Mouse (Mus musculus): Measurements from ENCODE around the gene Kat2a.

Kat2a gene

GRCm38 (mm10) chr11:100711783-100712615, at the start of gene Kat2a:
Gene Kat2a (minus strand): TSS chr11:100712465.
- DNase-seq: peak; percentile 93

GRCm38 (mm10) chr11:100761547-100762045, 49.3 kb upstream of the Kat2a start:
- DNase-seq: peak; percentile 90

GRCm38 (mm10) chr11:100759611-100760233, 47.5 kb upstream of the Kat2a start, which contains the start of gene Kcnh4:
Gene Kcnh4 (minus strand): TSS chr11:100759942.
- DNase-seq: peak; percentile 45

- DNase-seq: peak; percentile 80
These were observed 46.7 kb upstream of the Kat2a start for GRCm38 (mm10) chr11:100758707-100759610.

GRCm38 (mm10) chr11:100757566-100757965, 45.3 kb upstream of the Kat2a start:
- no peak for DNase-seq

GRCm38 (mm10) chr11:100756476-100756875, 44.2 kb upstream of the Kat2a start:
- no peak for DNase-seq

- DNase-seq: no peak
These were observed 42.4 kb upstream of the Kat2a start for GRCm38 (mm10) chr11:100754693-100755057.

- no peak for DNase-seq
These were observed 41.9 kb upstream of the Kat2a start for GRCm38 (mm10) chr11:100754021-100754692.

- peak; percentile 39 for DNase-seq
These were observed 40.0 kb upstream of the Kat2a start for GRCm38 (mm10) chr11:100752294-100752693.

- no peak for DNase-seq
These were observed 37.9 kb upstream of the Kat2a start for GRCm38 (mm10) chr11:100750127-100750526.

GRCm38 (mm10) chr11:100749469-100749868, 37.2 kb upstream of the Kat2a start:
- no peak for DNase-seq

- DNase-seq: no peak
These were observed 36.4 kb upstream of the Kat2a start for GRCm38 (mm10) chr11:100748620-100749019.

GRCm38 (mm10) chr11:100747114-100747513, 34.8 kb upstream of the Kat2a start:
- no peak for DNase-seq

GRCm38 (mm10) chr11:100746546-100746945, 34.3 kb upstream of the Kat2a start:
- no peak for DNase-seq

GRCm38 (mm10) chr11:100745085-100745484, 32.8 kb upstream of the Kat2a start:
- DNase-seq: peak; percentile 68

GRCm38 (mm10) chr11:100741348-100741747, 29.1 kb upstream of the Kat2a start:
- peak; percentile 48 for DNase-seq

GRCm38 (mm10) chr11:100738749-100739148, 26.5 kb upstream of the Kat2a start:
- DNase-seq: no peak

GRCm38 (mm10) chr11:100738066-100738604, 25.9 kb upstream of the Kat2a start, which contains the start of gene Rab5c:
Gene Rab5c (minus strand): TSS chr11:100738215.
- peak; percentile 99 for DNase-seq

- peak; percentile 28 for DNase-seq
These were observed 25.0 kb upstream of the Kat2a start for GRCm38 (mm10) chr11:100737105-100737733.

- DNase-seq: peak; percentile 25
These were observed 24.4 kb upstream of the Kat2a start for GRCm38 (mm10) chr11:100736746-100737080.

GRCm38 (mm10) chr11:100735954-100736745, 23.9 kb upstream of the Kat2a start:
- DNase-seq: peak; percentile 23

Measured in kidney, postnatal 10 days (tissue).